Mouse (Mus musculus) C2C12 (cell line): ENCODE data around the gene Gm37240.

Experiments
- CTCF ChIP-seq: IDR thresholded peaks from one replicate; pipeline ENCODE4 v1.5.1; 2011; ENCODE audit not compliant: control insufficient read depth, insufficient read depth, insufficient read length
- MYOD1 ChIP-seq: IDR thresholded peaks from one replicate; pipeline ENCODE4 v1.6.1; 2011; ENCODE audit warnings: low read depth; ENCODE audit not compliant: control insufficient read depth, insufficient read length
- USF1 ChIP-seq: IDR thresholded peaks from one replicate; pipeline ENCODE4 v1.6.1; 2011; ENCODE audit warnings: low read depth, mild to moderate bottlenecking, control low read depth, moderate library complexity

DNA sequence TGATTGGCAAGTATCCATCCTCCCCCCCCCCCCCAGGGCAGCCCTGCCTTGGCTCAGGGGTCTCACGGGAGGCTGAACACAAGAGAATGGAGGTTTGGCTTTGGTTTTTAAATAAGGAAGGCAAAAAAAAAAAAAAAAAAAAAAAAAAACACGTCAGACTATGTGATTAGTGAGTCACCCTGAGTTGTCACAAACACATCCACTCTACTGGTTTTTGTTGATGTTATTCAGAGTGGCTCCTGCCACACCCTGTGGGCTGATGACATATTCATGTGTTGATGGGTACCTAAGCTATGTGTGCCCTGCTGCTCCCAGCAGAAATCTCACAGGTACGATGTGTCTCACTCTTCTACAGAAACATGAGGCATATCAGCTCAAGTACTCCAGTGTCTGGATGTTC lies 1436.7 kb downstream of the Gm37240 start:
- TF ChIP-seq CTCF (no peak), USF1 (no peak), MYOD1 (no peak)
